Mouse (Mus musculus) effector memory CD4-positive, alpha-beta T cell, adult 7 months (primary cell): ENCODE results near the gene Hs6st3. TPM values are rescaled to one million over a fixed set of nuclear protein-coding genes. Genes with fewer than 3 reads are reported as not detected.

Source experiments
- polyA plus RNA-seq: library from polyadenylated mRNA; unstranded; fragments of 100-300 nt; shearing (Covaris generic); gene quantifications from one replicate; pipeline ENCODE4 v1.2.1, GENCODE M21; 2017

The Hs6st3 gene
- not detected for polyA plus RNA-seq

GRCm38 (mm10) chr14:119137906-119138785 lies at the start of gene Hs6st3:
Gene Hs6st3 (plus strand): TSS chr14:119138341.

GRCm38 (mm10) chr14:119098851-119099569 lies 39.1 kb upstream of the Hs6st3 start, which contains the start of gene Uggt2:
Gene Uggt2 (minus strand): TSS chr14:119099430.

Other genes starting within 250 kb of the Hs6st3 start
- 12.7 TPM for gene Dzip1, start 212.9 kb upstream of the Hs6st3 start, polyA plus RNA-seq
- gene Dnajc3, start 200.4 kb upstream of the Hs6st3 start, polyA plus RNA-seq, result 77.8 TPM
- 1.7 TPM for gene Uggt2, start 38.9 kb upstream of the Hs6st3 start, polyA plus RNA-seq